Mouse (Mus musculus): Measurements from ENCODE around the gene Ralgps1.

DNA sequence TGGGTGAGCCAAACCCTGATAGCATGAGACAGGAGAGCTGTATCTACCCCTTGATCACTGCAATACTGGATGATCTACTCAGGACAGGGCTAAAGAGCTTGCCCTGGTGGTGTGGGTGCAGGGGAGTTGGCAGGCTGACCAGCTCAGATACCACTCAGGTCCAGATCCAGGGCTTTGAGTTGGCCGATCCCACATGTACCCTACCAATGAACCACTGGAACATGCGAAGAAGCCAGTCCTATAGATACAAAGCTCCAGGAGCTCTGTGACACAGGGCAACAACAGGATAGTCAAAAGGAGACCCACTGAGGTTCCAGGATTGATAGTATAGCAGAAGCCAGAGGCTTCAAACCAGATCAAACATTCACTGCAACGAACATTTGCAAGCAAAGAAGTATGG, 19.8 kb downstream of the Ralgps1 start:
- TF ChIP-seq CTCF (IDR thresholded peaks at IDR 0.05; ENCODE audit: borderline replicate concordance, insufficient read depth, low read depth, low read length): no peak
- TF ChIP-seq POLR2A (IDR thresholded peaks at IDR 0.05; ENCODE audit: borderline replicate concordance, insufficient read depth, low read length): no peak

Data from cerebellum, adult 2 months (tissue).